8 mouse cellular contexts compared by ENCODE assay signal in the genomic region with DNA sequence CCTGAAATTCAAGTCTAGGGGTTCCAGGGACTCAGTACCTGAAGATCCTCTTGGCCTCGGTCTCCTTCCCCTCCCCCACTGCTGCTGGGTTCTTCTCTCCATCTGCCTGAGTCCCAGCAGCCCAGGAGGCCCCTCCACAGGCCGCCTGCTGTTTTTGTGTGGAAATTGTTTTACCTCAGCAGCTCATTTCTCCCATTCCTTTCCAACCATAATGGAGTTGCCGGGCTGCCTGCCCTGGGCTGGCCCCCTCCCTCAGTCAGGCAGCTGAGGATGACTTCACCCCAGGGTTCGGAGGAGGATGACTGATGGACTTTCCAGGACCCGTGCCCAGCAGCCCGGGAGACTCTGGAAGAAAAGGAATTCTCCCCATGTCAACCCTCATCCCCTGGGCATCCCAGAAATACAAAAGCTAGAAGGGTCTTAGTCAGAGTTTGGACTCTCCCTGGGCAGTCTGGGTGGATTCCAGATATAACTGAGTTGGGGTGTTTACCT. TPM values are rescaled to one million over a fixed set of nuclear protein-coding genes. Genes with fewer than 3 reads are reported as not detected.
DNase-seq lines count a peak whose midpoint lies in the region; ATAC-seq and TF ChIP-seq lines count a peak whose summit lies in the region.

No protein-coding gene starts in this region.

- TF ChIP-seq CTCF in lung, postnatal 0 days (IDR thresholded peaks at IDR 0.05), result peak; percentile 33; the same call in 1 of the 2 replicates
- no peak for TF ChIP-seq CTCF in midbrain, postnatal 0 days (IDR thresholded peaks at IDR 0.05)

- H3K4me1 ChIP-seq in lung, postnatal 0 days (ENCODE audit: insufficient read depth, low read depth, low read length), result peaks cover 8% of the 10 kb centered on the region; the same call in 1 of the 2 replicates
- peaks cover 19% of the 10 kb centered on the region for H3K4me1 ChIP-seq in forebrain, embryonic 11.5 days (replicated peaks; ENCODE audit: control insufficient read depth, insufficient read depth, low read length)
- H3K4me1 ChIP-seq in hindbrain, embryonic 16.5 days (ENCODE audit: control insufficient read depth, insufficient read depth, low read depth, low read length), result peaks cover 20% of the 10 kb centered on the region
- H3K4me1 ChIP-seq in midbrain, postnatal 0 days (ENCODE audit: insufficient read depth, low read length), result peaks cover 4% of the 10 kb centered on the region; the same call in 1 of the 2 replicates

- 14% methylated on average over 6 of the region's 6 CpGs for WGBS in lung, postnatal 0 days
- 28% methylated on average over 6 of the region's 6 CpGs for WGBS in forebrain, embryonic 11.5 days
- WGBS in hindbrain, embryonic 16.5 days, result 8% methylated on average over 6 of the region's 6 CpGs
- 14% methylated on average over 6 of the region's 6 CpGs for WGBS in midbrain, postnatal 0 days

- intact Hi-C loops in left cerebral cortex, postnatal 25 days (cut with DNase I), result no loop called here

- H3K9me3 ChIP-seq in lung, postnatal 0 days (ENCODE audit: low read length), result no peaks in the 10 kb centered on the region
- H3K9me3 ChIP-seq in forebrain, embryonic 11.5 days (ENCODE audit: control insufficient read depth, low read length), result no peaks in the 10 kb centered on the region
- H3K9me3 ChIP-seq in hindbrain, embryonic 16.5 days (ENCODE audit: control insufficient read depth, low read length), result no peaks in the 10 kb centered on the region
- no peaks in the 10 kb centered on the region for H3K9me3 ChIP-seq in midbrain, postnatal 0 days (ENCODE audit: low read length)

- peak overlapping the region; percentile 22; the same call in 1 of the 2 replicates for H3K4me2 ChIP-seq in lung, postnatal 0 days (replicated peaks; ENCODE audit: low read depth, low read length)
- no peak overlapping the region for H3K4me2 ChIP-seq in forebrain, embryonic 11.5 days (ENCODE audit: low read depth, low read length, severe bottlenecking)
- H3K4me2 ChIP-seq in hindbrain, embryonic 16.5 days (ENCODE audit: low read length), result no peak overlapping the region; the same call in 1 of the 2 replicates
- no peak overlapping the region for H3K4me2 ChIP-seq in midbrain, postnatal 0 days (ENCODE audit: low read depth, low read length, poor library complexity, severe bottlenecking)

- DNase-seq in lung, postnatal 0 days (ENCODE audit: low spot score), result peak; percentile 44
- no peak for DNase-seq in lung, postnatal 14 days
- no peak for DNase-seq in forebrain, embryonic 11.5 days (ENCODE audit: low spot score)
- DNase-seq in midbrain, postnatal 0 days (ENCODE audit: low spot score), result no peak
- DNase-seq in left cerebral cortex, postnatal 25 days (ENCODE audit: low spot score in 2 of 2), result no peak
- no peak for DNase-seq in urinary bladder, postnatal 36 days (ENCODE audit: low spot score in 2 of 2)
- DNase-seq in adrenal gland, adult 18-20 months (ENCODE audit: low spot score in 2 of 2), result no peak

- no peaks in the 10 kb centered on the region for H3K27me3 ChIP-seq in lung, postnatal 0 days (replicated peaks; ENCODE audit: insufficient read depth, low read length)
- no peaks in the 10 kb centered on the region for H3K27me3 ChIP-seq in forebrain, embryonic 11.5 days (ENCODE audit: control insufficient read depth, insufficient read depth, low read length)
- H3K27me3 ChIP-seq in hindbrain, embryonic 16.5 days (replicated peaks; ENCODE audit: control insufficient read depth, insufficient read depth, low read length), result no peaks in the 10 kb centered on the region
- H3K27me3 ChIP-seq in midbrain, postnatal 0 days (ENCODE audit: insufficient read depth, low read length), result no peaks in the 10 kb centered on the region

- H3K36me3 ChIP-seq in lung, postnatal 0 days (ENCODE audit: insufficient read depth, low read length), result no peaks in the 10 kb centered on the region
- no peaks in the 10 kb centered on the region; the same call in 1 of the 2 replicates for H3K36me3 ChIP-seq in forebrain, embryonic 11.5 days (ENCODE audit: control insufficient read depth, insufficient read depth, low read length)
- peaks cover 12% of the 10 kb centered on the region for H3K36me3 ChIP-seq in hindbrain, embryonic 16.5 days (ENCODE audit: control insufficient read depth, insufficient read depth, low read length)
- H3K36me3 ChIP-seq in midbrain, postnatal 0 days (ENCODE audit: insufficient read depth, low read length), result peaks cover 20% of the 10 kb centered on the region

- H3K27ac ChIP-seq in lung, postnatal 0 days (ENCODE audit: low read length), result peak overlapping the region; percentile 64
- no peak overlapping the region; the same call in 1 of the 2 replicates for H3K27ac ChIP-seq in forebrain, embryonic 11.5 days (ENCODE audit: low read depth, low read length)
- peak overlapping the region; percentile 70 for H3K27ac ChIP-seq in hindbrain, embryonic 16.5 days (ENCODE audit: low read depth, low read length)
- H3K27ac ChIP-seq in midbrain, postnatal 0 days (ENCODE audit: low read depth, low read length), result peak overlapping the region; percentile 32; the same call in 1 of the 2 replicates

- peak; percentile 55 for ATAC-seq in lung, postnatal 0 days
- ATAC-seq in forebrain, embryonic 11.5 days (replicated peaks; ENCODE audit: low FRiP score), result peak; percentile 21; the same call in 1 of the 2 replicates
- peak; percentile 77 for ATAC-seq in hindbrain, embryonic 16.5 days
- ATAC-seq in midbrain, postnatal 0 days (ENCODE audit: low FRiP score), result peak; percentile 70; the same call in 1 of the 2 replicates

- TF ChIP-seq EP300 in lung, postnatal 0 days (IDR thresholded peaks at IDR 0.05), result no peak

- no peak overlapping the region; the same call in 1 of the 2 replicates for H3K9ac ChIP-seq in lung, postnatal 0 days (replicated peaks; ENCODE audit: low read depth)
- no peak overlapping the region for H3K9ac ChIP-seq in forebrain, embryonic 11.5 days (ENCODE audit: low read length)
- no peak overlapping the region for H3K9ac ChIP-seq in hindbrain, embryonic 16.5 days (ENCODE audit: low read depth, low read length)
- H3K9ac ChIP-seq in midbrain, postnatal 0 days (replicated peaks; ENCODE audit: low read length, poor library complexity, severe bottlenecking), result no peak overlapping the region

- no peak overlapping the region for H3K4me3 ChIP-seq in lung, postnatal 0 days (ENCODE audit: low read depth, low read length)
- no peak overlapping the region for H3K4me3 ChIP-seq in forebrain, embryonic 11.5 days (ENCODE audit: low read depth, low read length)
- no peak overlapping the region for H3K4me3 ChIP-seq in hindbrain, embryonic 16.5 days (ENCODE audit: low read length)
- H3K4me3 ChIP-seq in midbrain, postnatal 0 days (ENCODE audit: low read depth, low read length), result no peak overlapping the region

RNA-seq across cellular contexts. Expression of a gene that starts 23.7 kb away (rescaled TPM):
- 46.5 TPM in 2 replicates for polyA plus RNA-seq in lung, postnatal 0 days (2015; fragmentation: Nextera tagmentation; extraction: Ambion mirVana)
- 70.8 and 71.7 TPM in 2 replicates for polyA plus RNA-seq in forebrain, embryonic 11.5 days (2014; fragmentation: Nextera tagmentation; extraction: Ambion mirVana)
- polyA plus RNA-seq in hindbrain, embryonic 16.5 days (2015; fragmentation: Nextera tagmentation; extraction: Ambion mirVana), result 61.1 and 68.8 TPM in 2 replicates
- 29.4 and 35.5 TPM in 2 replicates for total RNA-seq in midbrain, postnatal 0 days (2014; rRNA removed)
- polyA plus RNA-seq in midbrain, postnatal 0 days (2015; fragmentation: Nextera tagmentation; extraction: Ambion mirVana), result 63.0 and 63.2 TPM in 2 replicates
- total RNA-seq in left cerebral cortex, postnatal 25 days (2021), result 10 to 100 TPM; 73.6 to 74.5 TPM
- total RNA-seq in adrenal gland, adult 18-20 months (2021), result 100 to 1,000 TPM; 173 to 206 TPM

Comparison
In these comparisons a context has a peak if more than half of its experiments do, and no peak if none do; other contexts are left out.
1. ATAC-seq: peak in every context shown above with its lines; median percentile 77 in hindbrain, embryonic 16.5 days; 70 in midbrain, postnatal 0 days; 55 in lung, postnatal 0 days; 21 in forebrain, embryonic 11.5 days.